Mouse (Mus musculus) thymus, postnatal 14 days (tissue): ENCODE measurements around the gene Tubb2b.

Source experiments
- DNase-seq: peaks from one replicate; pipeline ENCODE4 v3.0.0; 2021

Tubb2b gene

DNA sequence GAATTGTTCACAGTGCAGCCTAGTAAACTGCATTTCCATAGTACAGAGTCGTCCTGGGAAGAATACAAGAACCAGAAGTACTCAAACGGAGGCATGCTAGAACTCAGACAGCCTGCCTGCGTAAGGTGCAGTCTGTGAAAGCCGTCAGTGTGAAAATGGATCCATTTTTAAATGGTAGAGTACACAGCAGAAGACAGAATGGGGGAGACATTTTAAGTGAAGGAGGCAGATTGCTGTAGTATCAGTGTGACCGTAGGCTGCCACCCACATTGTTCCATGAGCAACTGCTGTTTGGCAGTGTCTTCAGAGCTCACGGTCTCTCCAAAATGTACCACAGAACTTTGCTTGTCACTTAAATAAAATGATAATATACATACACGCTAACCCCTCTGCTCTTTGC is 4.0 kb upstream of the Tubb2b start:
- no peak for DNase-seq

DNA sequence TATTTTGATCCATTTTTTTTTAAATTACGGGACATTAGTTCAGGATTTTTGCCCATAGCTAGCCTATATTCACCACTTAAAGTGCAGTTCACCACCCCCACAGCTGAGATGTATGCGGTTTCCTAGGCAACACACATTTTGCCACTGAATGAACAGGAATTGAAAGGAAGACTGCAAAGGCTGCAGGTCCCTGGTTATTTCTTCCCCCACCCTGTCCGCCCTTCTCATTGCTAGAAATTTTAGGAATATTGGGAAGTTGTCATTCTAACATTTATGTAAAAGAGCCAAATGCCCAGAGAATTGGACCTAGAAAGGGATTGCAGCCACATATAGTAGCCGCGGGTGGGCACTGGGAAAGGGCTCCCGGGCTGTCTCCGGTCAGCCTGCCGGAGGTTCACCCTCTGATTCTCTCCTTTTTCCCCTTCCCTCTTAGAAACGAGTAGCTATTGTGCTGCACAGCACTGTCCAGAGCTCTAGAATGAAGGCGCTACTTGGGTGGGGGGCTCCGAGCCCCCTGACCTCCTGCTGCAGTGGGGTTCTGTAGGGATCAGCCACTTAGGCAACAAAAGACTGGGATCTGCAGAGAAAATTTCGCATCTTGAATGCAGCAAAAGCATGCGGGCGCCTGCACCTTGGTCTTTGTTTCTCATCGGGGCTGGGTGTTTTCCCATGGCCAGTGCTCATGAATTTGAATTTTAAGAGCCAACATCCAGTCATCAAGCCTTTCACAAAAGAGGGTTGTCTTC is 3.2 kb upstream of the Tubb2b start:
- no peak for DNase-seq

DNA sequence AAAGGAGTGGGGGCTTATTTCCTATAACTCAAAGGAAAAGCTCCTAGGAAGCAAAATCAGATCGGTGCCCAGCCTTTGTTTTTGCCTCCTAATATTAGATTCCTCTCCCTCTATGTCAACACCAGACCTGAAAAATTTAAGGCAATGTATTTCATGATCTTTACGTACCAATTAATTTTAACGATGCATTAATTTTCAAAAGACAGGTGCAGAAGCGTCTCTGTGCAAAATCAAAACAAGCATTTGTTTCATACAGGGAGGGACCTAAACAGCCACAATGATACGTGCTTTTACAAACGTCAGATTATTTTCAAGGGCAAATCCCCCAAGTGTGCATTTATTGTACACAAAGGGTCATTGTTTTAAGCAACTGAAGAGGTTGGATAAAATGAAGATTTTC is 2.6 kb upstream of the Tubb2b start:
- no peak for DNase-seq

- DNase-seq = no peak
Measured at GRCm38 (mm10) chr13:34132299-34132698, 2.0 kb upstream of the Tubb2b start.

GRCm38 (mm10) chr13:34131708-34132060 is 1.4 kb upstream of the Tubb2b start:
- peak; percentile 84 for DNase-seq

GRCm38 (mm10) chr13:34131011-34131707 is 893 bp upstream of the Tubb2b start:
- DNase-seq = peak; percentile 79

GRCm38 (mm10) chr13:34129485-34130225 is 611 bp downstream of the Tubb2b start:
- peak; percentile 50 for DNase-seq

DNA sequence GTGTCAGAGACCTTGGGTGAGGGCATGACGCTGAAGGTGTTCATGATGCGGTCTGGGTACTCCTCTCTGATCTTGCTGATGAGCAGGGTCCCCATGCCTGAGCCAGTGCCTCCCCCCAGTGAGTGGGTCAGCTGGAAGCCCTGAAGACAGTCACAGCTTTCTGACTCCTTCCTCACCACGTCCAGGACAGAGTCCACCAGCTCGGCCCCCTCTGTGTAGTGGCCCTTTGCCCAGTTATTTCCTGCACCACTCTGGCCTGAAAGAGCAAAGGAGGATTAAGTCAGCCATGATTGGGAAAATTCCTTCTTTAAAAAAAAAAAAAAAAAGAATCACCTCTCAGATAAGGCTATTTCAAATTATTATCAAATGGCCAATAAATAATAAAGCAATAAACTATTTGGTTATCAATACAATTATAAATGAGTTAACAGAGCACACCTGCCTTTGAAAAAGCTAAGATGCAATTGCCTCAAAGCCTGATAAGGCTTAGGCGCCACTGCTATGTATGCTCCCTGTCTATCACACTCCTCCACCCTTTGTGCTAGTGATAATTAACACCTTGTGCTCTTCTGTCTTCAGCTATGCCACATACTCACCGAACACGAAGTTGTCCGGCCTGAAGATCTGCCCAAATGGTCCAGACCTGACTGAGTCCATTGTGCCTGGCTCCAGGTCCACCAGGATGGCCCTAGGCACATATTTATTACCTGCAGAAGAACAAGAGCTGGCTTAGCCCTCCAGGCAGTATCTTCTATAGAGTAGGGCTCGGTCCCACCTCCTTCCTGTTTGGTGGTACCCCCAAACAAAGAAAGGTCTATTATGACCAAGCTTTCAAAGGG is 1.8 kb downstream of the Tubb2b start:
- DNase-seq = no peak

- DNase-seq = no peak
Measured at GRCm38 (mm10) chr13:34125711-34126110, 4.6 kb downstream of the Tubb2b start.

DNA sequence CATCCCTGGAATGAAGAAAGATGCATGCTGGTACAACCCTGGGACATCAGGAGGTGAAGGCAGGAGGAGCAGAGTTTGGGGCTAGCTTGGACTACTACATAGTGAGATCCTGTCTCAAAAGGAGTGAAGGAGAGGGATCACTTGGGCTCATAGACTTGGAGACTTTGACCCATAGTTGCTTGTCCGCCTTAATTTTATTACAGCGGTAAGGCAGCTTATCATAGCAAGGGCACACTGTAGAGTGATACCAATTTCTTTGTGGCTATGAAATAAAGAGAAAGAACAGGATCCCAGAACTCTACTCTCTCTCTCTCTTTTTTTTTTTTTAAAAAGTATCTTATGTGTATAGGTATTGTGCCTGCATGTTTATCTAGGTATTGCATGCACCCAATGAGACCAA is 9.7 kb downstream of the Tubb2b start:
- DNase-seq = no peak

GRCm38 (mm10) chr13:34119406-34119805 is 10.9 kb downstream of the Tubb2b start:
- peak; percentile 66 for DNase-seq

- DNase-seq = no peak
Measured at GRCm38 (mm10) chr13:34118816-34119215, 11.4 kb downstream of the Tubb2b start.

GRCm38 (mm10) chr13:34116508-34116907 is 13.8 kb downstream of the Tubb2b start:
- DNase-seq = no peak

- DNase-seq = peak; percentile 60
Measured at GRCm38 (mm10) chr13:34114654-34115053, 15.6 kb downstream of the Tubb2b start.

- DNase-seq = no peak
Measured at GRCm38 (mm10) chr13:34113086-34113485, 17.2 kb downstream of the Tubb2b start.

- no peak for DNase-seq
Measured at GRCm38 (mm10) chr13:34112369-34113081, 17.7 kb downstream of the Tubb2b start.

GRCm38 (mm10) chr13:34111878-34112277 is 18.4 kb downstream of the Tubb2b start:
- no peak for DNase-seq

DNA sequence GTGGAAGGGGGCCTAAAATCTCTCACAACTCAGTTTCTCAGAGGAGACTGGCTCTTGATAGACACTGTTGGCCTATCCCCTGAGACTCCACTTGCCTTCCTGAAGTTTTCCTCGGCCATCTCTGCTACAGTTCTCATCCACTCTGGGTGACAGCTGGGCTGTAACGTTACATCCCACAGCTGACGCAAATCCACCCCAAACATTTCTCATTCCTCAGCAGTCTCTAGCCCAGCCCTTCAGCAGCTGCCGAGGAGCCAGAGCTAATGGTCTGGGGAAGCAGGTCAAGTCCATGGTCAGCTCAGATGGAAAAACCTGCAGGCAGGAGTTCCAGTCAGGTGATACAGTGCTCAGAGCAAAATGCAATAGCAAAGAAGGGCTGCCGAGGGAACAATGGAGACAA is 19.2 kb downstream of the Tubb2b start:
- DNase-seq = no peak

GRCm38 (mm10) chr13:34109677-34110058 is 20.6 kb downstream of the Tubb2b start:
- no peak for DNase-seq

- DNase-seq = no peak
Measured at GRCm38 (mm10) chr13:34109035-34109676, 21.1 kb downstream of the Tubb2b start.

DNA sequence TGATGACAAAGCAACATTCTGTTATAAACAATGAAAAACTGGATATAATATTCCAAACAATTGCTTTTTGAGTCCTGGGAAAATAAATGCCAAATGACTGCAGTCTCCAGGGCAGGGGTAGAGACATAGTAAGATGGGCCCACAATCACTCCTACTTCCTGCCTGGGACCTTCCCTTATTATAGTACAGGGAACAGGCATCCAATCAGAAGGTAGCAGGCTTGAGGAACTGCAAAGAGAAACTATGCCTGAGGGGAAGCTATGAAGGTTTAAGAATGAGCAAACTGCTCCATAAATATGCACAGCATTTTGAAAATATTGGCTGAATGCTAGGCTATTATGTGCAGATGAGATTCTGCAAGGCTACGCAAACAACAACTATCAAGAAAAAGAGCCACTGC is 23.3 kb downstream of the Tubb2b start:
- DNase-seq = no peak

DNA sequence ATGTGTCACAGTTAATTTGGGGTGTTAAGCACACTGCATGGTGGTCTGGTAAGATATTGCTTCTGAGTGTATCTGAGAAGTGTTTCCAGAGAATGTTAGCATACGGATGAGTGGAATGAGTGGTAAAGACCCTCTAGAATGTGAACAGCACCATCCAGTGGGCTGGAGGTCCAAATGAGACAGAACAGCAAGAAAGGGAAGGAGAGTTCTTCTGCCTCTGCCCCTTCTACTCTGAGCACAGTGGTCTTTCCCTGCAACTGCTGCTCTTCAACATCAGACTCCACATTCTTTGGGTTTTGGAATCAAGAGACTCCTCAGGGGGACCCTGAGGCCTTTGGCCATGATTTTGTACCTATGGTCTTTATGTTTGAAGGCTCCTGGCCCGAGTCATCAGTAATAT is 24.0 kb downstream of the Tubb2b start:
- DNase-seq = no peak
